Mouse (Mus musculus) lung, adult 2 months (tissue): ENCODE results near the gene Gmds.

Experiments
- CTCF ChIP-seq: fragments of 200-500 bp; IDR thresholded peaks from 2 replicates; pipeline ENCODE4 v1.5.1; 2011; ENCODE audit warnings: mild to moderate bottlenecking, low read length, control low read depth; ENCODE audit not compliant: insufficient read depth
- POLR2A ChIP-seq: fragments of 200-500 bp; IDR thresholded peaks from 2 replicates; pipeline ENCODE4 v1.6.1; 2011; ENCODE audit warnings: low read depth, mild to moderate bottlenecking, control low read depth, low read length, borderline replicate concordance; ENCODE audit errors: extremely low read depth

GRCm38 (mm10) chr13:31815383-31816003 lies 523.0 kb downstream of the Gmds start:
- no peak for TF ChIP-seq CTCF
- TF ChIP-seq POLR2A = no peak
